Mouse (Mus musculus) ZHBTc4 (cell line): ENCODE results near the gene Iqcn.

ENCODE experiments used
- DNase-seq: peaks from one replicate; pipeline ENCODE4 v3.0.0-alpha.2; 2011; ENCODE audit warnings: low read depth, low spot score

Gene Iqcn

GRCm38 (mm10) chr8:70678679-70679078 lies 24.6 kb upstream of the Iqcn start:
- DNase-seq: no peak

DNA sequence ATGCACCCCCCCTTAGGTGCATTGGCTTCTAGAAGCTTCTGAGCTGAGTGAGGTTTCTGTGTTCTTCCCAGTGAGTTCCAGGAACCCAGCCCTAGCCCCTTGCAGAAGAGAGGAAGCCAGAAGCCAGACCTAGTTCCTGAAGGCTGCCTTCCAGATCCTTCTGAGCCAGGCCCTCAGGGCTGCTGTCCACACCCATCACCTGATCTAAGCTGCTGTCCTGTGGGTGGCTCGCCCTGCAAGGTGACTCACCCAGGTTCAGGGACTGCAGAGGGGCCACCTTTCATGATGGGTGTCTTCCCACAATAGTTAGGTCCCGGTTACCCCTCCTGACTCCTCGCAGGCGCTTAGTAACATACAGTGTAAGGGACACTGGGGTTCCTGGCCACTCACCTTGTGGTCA lies 23.9 kb upstream of the Iqcn start:
- no peak for DNase-seq

GRCm38 (mm10) chr8:70680039-70680438 lies 23.2 kb upstream of the Iqcn start:
- no peak for DNase-seq

DNA sequence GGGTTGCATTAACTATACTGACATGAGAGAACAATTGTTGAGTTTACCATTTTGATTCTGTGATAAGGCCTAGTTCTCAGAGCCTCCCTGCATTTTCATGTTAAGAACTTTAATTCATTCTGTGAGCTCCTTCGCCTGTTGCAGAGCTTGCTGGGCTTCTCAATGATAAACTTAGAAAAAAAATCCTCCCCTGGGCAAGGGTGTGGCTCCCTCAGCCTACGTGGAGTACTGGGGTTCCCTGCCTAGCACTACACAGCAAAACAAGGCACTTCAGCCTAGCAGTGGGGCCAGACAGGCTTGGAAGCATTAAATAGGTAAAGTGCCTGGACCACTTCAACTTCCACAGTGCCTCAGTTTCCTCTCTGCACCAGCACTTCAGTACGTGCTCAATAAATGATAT lies 21.8 kb upstream of the Iqcn start:
- DNase-seq: no peak

- DNase-seq: peak; percentile 82
These were observed 21.1 kb upstream of the Iqcn start for GRCm38 (mm10) chr8:70682193-70682592.

DNA sequence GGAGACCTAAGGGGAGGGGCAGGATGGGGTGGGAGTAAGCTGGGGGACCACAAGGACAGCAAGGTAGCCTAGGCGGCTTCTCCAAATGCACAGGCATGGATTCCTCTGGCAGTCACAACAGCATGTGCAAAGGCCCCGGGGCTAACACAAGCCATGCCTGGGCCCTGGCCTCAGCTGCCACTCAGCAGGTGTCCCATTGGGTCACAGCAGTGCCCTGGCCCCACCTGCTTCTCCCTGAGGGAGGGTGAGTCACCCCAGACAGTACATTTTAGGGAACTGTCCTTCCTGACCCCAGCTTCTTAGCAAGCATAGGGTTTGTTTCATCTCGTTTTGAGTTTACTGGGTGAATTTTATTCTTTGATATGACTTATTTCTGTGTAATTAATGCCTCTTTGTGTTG lies 20.6 kb upstream of the Iqcn start:
- DNase-seq: no peak

DNA sequence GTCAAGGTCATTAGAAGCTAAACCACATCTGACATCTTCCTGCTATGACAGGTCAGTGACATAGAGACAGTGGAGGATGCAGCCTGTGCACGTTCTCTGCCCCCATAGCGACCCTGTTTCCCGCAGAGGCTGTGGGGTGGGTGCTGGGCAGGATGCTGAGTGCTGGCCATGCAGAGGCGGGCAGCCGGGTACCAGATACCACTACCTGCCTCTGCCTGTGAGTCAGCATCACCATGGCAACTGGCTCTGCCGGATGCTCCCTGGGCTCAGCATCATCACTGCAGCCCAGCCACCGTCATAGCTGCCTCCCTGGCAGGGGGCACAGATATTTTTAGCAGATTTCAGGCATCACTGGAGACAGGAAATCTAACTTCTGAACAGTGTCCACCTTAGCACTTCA lies 19.0 kb upstream of the Iqcn start:
- no peak for DNase-seq

DNA sequence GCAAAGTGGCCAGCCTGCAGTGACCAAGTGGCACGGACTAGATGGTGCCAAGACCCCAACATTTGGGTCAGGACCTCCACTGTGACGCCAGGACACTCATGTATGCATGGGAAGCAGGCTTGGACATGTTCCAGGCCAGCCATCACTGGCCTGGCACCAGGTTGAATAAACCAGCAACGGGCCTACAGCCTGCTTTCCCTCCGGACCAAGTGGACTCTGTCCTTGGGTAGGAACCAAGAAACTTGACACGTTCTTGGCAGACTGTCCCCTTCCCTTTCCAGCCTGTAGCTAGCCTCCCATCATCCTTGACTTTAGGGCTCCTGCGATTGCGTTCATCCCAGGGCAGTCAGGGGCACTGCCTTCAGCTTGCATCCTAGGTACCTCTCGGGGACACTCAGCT lies 15.7 kb upstream of the Iqcn start:
- no peak for DNase-seq

- no peak for DNase-seq
These were observed 15.1 kb upstream of the Iqcn start for GRCm38 (mm10) chr8:70688136-70688535.

- no peak for DNase-seq
These were observed 13.3 kb upstream of the Iqcn start for GRCm38 (mm10) chr8:70689892-70690390.

- no peak for DNase-seq
These were observed 12.0 kb upstream of the Iqcn start for GRCm38 (mm10) chr8:70691230-70691629.

DNA sequence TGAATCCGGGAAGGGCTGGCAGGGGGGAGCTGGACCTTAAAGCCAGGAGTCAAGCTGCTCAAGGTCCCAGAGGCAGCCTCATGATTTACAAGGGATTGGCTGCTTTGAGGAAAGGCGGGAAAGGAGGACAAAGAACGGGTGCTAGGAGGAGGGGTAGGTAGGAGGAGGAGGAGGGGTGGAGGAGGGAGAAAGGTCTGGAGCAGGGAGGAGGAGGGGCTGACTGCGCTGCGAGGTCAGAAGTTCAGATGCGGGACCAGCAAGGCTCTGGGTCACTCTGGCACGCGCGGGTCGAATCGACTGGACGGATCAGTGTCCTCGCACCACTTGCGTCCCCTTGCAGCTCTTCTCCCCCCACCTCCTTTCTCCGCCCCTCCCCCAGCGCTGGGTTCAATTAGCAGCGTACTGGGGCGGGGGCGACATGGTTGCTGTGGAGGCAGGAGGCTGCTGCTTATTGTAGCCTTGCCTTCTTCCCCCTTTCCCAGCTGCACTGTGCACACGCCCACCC lies 11.5 kb upstream of the Iqcn start:
- peak; percentile 88 for DNase-seq

GRCm38 (mm10) chr8:70693636-70694035 lies 9.6 kb upstream of the Iqcn start:
- DNase-seq: no peak

DNA sequence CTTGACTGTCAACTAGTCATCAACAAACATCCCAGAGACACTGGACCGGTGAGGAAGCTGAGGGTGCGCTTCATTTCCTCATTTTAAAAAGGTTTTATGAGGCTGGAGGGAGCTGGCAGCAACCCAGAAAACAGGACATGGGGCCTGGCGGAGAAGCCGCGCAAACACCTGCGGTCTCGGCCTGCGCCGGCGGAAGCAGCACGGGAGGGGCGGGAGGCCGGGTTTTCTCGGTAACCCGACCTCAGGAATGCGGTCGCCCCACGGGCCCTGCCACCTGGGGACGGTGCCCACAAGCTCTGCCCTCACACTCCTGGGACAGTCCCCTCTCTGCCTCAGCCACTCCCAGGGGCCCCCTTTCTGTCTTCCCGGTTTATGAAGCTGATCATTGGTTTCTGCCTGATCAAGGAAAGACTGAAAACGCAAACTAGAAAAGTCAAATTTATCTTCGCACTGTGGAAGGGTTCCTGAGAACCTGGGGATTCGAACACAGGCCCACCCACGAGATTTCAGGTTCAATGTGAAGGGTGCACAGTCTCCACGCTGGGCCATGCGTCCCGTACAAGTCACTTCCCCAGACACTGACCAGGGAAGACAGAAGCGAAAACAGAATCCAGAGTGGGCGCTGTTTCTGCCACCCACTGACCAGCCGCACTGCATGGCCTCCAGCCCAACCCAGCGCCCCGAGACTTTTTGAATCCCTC lies 7.8 kb upstream of the Iqcn start:
- peak; percentile 54 for DNase-seq

DNA sequence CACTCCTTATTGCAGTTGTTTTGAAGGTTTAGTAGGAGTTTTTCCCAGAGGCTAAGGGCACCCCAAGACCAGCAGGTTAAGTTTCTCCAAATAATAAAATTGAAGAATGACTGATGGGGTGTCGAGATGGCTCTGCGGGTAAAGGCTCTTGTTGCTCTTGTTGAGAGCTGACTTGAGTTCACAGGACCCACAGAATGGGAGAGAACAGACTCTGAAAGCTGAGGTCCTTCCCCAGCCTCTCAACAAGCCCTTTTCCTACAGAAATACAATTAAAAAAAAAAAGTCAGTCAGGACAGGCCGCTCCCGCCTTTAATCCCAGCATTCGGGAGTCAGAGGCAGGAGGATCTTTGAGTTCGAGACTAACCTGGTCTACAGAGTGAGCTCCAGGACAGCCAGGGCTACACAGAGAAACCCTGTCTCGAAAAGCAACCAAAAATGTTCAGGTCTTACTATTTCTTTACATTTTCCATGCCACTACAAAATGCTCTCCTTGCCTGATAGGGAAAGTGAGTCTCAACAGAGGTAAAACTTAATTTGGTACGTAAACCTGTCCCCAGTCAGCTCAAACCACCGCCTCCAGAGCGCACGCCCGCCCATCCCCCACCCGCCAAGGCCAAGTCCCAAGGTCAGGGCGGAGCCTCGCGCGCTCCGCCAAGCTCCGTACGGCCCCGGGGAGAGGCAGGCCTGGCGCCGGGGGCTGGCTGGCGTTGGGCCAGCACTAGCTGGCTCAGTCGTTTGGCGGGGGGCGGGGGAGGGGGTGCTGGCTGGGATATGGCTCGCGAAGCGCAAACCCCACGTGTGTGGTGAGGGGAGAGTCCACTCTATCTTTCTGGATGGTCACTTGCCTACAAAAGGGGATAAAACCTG lies 7.0 kb upstream of the Iqcn start:
- peak; percentile 93 for DNase-seq

DNA sequence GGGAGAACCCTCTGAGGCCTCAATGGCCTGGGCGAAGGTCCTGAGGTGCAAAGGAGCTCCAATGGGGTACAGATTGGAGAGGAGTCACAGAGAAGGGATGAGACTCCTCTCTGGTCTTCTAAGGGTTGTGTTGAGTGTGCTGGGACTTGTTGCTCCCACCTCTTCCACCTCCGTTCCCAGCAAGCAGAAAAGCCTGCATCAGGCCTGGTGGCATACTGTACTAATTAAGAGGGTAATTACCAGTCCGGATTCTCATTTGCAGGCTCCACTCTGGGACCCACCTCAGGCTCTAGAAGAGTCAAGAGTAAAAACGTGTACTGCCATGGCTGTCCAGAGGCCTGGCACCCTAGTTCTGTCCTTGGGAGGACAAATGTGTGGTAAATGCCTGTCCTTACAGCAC lies 6.3 kb upstream of the Iqcn start:
- DNase-seq: no peak

GRCm38 (mm10) chr8:70697366-70698250 lies 5.6 kb upstream of the Iqcn start:
- DNase-seq: no peak

- peak; percentile 100 for DNase-seq
These were observed 4.7 kb upstream of the Iqcn start, which contains the start of gene Jund for GRCm38 (mm10) chr8:70698310-70699109. Gene Jund, plus strand, starts transcription at chr8:70698949.

- no peak for DNase-seq
These were observed 4.0 kb upstream of the Iqcn start for GRCm38 (mm10) chr8:70699116-70699833.
